Mouse (Mus musculus): ENCODE measurements around the gene Pik3r6.

The Pik3r6 gene

DNA sequence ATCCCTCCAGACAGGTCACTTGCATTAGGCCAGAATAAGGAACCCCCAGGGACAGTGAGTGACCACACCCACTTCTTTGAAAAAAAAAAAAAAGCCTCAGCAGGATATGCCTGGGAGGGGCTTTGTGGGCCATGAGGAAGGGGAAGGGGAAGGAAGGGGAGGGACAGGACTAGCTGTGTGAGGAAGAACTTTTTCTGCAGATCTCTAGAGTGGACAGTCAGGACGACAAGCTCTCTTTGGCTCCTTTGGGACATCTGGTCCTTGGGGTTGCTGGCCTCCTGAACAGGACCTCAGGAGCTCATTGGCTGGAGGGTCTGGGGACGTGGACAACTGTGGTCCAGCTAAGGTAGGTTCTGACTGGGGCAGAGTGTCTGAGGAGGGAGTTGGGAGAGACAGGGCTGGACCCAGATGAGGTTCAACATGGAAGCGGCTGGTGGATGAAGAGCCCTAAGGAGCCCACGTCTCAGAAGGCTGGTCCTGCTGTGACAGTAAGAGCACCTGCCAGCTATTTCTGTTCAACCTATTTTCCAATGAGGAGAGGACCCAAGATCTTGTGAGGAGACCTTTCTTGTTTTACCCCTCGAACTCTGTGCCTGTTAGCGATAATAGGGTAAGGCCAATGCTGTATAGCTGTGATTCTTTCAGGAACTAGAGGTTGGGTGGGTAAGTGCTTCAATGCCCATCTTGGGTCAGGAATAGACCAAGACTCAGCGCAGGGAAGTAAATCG is at the start of gene Pik3r6:
TSS of gene Pik3r6 (plus strand) at position 118 of the 728 bp plus-strand sequence.
- DNase-seq (ENCODE audit: extremely low spot score, low read depth, low spot score), result no peak

DNA sequence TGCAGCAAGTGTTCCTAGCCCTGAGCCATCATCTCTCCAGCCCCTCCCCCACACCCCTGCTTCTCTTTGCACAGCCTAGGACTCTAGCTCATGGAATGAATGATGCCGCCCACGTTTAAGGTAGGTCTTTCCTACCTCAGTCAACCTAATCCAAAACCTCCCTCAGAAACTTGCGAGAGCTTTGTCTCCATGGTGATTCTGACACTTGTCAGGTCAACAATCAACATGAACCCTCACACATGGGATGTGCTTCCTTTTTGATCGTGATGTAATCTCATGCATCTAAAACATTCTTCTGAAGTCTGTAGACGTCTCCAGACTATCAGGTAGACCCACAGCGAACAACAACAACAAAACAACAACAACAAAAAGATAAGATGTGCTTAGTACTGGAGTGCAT is 49.5 kb upstream of the Pik3r6 start:
- no peak for DNase-seq (ENCODE audit: extremely low spot score, low read depth, low spot score)

DNA sequence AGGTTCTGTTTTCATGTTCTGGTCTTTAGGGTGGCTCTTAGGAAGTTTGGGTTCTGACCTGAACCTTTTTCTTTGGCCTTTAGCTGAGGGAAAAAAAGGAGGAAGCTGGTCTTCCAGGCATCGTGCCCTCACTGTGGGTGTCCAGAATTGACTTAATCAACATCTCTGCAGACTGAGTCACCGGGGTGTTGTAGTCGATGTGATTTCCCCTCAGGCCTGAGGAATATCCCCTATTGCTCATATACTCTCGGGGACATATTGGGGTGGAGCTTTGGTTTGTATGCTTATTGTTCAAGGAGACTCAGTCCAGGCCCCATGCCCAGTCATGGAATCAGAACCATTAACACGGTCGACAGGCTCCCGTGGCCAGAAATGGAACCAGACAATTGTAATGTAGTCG is 44.7 kb upstream of the Pik3r6 start:
- no peak for DNase-seq (ENCODE audit: extremely low spot score, low read depth, low spot score)

DNA sequence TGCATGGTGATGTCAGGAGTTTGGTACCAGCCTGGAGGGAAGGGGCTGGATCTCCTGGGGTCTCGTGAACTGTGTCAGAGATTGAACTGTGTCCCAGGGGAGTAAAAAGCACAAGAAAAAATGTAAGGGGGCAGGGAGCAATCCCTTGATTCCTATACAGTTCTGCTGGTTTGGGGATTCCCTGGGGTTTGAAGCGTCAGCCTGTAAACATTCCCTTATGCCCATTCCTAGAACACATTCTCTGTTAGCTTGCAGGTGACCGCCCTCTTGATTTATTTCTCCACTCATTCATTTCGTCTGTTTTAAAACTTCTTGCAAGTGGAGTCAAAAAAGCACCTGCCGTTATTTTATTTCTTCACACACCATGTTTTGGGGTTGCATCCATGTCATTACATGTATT is 43.8 kb upstream of the Pik3r6 start:
- no peak for DNase-seq (ENCODE audit: extremely low spot score, low read depth, low spot score)

DNA sequence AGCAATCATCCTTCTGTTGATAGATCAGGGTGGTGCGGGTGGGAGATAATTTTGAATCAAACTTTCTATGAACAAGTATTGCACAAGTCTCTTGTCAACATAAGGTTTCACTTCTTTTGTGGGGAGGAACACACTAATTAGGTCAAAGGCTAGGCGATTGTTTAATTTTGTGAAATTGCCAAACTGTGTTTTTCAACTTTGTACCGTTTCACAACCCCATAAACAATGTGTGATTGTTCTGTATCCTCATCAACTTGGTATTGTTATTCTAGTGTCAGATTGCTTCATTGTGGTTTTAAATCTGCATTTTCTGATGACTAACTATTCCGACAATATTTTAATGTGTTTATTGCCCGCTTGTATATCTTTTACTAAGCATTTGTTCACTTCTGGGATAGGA is 43.3 kb upstream of the Pik3r6 start:
- DNase-seq (ENCODE audit: extremely low spot score, low read depth, low spot score), result no peak

DNA sequence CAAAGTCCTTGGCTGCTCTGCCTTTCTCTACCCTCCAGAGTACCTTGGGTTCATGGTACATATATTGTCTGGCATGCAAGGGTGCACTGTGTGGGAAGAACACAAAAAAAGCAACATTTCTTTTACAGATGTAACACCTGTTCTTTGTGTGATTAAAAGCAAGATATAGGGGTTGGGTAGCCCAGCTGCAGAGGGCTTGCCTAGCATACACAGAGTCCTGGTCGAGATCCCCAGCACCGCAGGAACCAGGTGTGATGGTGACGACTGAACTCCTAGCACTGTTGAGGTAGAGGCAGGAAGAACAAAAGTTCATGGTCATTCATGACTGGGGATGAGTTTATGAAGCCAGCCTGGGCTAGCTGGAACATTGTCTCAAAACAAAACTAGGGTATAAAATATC is 40.1 kb upstream of the Pik3r6 start:
- DNase-seq (ENCODE audit: extremely low spot score, low read depth, low spot score), result no peak

DNA sequence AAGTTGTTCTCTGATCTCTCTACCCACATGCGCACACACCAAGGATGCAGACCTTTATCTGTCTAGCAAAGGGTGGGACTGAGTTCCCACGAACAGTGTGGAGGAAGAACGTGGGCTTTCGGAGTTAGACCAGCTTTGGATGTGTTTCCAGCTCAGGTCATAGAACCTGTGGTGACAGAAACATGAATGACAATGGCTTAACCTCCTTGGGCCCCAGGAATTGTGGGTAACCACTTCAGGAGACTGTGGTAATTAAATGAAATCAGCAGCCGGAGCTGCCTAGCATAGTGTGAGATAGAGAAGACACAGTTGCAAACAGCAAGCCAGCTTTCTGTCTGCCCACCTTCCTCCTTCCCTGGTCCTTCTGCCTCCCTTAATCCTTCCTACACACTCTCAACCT is 38.6 kb upstream of the Pik3r6 start:
- DNase-seq (ENCODE audit: extremely low spot score, low read depth, low spot score), result no peak

DNA sequence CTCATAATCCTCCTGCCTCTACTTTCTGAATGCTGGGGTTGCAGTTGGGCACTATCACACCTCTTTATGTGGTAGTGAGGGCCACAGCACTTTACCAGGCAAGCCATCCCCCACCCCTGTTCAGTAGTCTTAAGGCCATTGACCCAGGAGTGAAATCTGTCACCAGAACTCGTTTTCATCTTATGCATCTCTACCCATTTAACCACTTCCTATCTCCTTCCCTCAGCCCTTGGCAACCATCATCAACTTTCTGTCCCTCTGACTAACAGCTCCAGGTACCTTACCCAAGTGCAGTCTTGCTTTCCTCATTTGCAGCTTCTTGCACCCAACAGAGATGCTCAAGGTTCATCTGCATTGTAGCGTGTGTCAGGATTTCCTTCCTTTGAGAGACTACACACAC is 37.7 kb upstream of the Pik3r6 start:
- DNase-seq (ENCODE audit: extremely low spot score, low read depth, low spot score), result no peak

DNA sequence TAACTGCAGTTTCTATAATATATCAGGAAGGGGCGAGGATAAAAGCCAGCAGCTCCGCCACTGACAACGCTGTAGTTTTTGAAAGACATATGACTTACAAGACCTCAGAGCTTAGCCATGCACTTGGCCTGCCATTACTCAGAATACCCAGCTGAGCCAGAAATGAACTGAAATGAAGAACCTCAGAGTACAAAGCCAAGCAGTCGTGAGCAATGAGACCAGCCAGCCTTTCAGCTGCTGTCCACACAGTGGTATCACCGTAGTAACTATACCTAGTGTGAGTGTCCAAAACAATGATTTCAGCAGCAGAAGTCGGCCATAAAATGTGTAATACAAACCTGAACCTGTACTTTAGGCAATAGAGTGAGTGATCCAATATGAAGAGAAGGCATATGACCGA is 35.4 kb upstream of the Pik3r6 start:
- DNase-seq (ENCODE audit: extremely low spot score, low read depth, low spot score), result no peak

DNA sequence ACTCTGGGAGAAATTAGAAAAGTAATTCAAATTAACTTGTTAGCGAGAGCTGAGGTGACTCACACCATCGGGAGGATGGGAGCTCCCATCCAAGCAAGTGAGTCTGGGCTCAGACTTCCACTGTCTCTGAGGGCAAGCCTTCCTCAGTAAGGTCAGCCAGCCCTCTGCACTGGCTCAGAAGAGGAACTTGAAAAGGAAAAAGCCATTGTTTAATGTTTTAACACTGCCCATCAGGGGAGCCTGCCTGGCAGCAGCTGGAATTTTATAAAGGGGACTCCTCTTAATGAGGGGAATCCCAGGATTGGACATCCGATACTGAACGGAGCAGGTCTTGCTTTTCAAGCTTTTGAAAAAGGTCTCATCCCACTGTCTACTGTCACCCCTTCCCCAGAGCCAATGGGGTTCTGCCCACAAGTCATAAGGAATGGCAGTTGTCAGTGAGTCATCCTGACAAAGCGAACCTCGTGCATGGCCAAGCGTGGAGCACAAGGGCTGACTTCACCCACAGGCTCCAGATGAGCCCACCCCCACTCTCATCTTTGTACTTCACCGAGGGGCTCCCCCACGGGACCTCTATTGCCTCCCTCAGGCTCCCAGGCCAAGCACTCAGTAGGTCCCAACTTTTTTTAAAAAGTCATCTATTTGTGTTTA is 34.7 kb upstream of the Pik3r6 start:
- DNase-seq (ENCODE audit: extremely low spot score, low read depth, low spot score), result no peak

DNA sequence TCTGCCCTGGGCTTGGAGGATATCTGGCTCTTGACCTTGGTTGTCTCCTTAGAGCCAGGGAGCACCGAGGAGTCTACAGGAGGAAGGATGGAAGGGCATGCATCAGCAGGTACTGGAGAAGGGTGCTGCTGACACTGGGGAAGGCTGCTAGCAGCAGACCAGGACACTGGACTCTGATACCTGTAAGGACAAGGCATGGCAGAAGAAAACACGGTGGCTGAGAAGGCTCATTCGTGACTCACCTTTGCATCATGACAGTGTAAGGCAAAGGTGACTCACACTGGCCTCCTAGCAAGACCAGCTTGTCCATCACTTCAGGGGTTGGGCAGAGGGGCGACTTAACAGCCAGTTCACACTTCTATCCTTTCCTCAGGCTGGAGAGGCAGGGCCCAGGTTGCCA is 33.9 kb upstream of the Pik3r6 start:
- DNase-seq (ENCODE audit: extremely low spot score, low read depth, low spot score), result no peak

DNA sequence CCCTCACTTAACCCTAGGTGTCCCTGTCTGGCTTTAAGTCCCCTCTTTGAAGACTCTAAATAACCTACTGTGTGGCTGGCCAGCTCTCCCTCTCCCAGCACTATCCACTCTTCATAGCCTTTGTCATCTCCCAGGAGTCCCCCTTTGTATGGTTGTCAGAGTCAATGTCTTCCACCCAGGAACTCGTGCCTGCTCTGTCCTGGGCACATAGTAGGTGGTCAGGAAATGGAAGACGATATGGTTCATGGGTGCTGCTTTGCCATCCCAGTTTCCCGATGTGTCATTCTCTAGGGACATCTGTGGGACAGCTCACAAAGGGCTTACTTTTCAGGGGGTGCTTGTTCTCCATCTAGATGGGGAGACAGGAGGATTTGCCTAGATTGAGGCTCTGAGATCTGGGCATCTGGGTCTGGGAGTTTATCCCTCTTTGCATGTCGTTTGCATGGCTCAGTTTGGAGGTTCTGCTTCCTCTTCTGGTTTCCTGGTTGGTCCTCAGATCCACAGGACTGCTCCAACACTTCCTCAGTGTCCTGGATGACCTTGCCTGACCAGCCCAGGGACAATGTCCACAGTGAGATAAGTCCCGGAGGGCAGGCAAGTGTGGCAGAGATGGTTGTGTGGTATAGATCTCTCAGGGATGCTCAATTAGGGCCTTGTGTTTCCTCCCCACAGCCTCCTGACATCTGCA is 30.5 kb upstream of the Pik3r6 start:
- no peak for DNase-seq (ENCODE audit: extremely low spot score, low read depth, low spot score)

DNA sequence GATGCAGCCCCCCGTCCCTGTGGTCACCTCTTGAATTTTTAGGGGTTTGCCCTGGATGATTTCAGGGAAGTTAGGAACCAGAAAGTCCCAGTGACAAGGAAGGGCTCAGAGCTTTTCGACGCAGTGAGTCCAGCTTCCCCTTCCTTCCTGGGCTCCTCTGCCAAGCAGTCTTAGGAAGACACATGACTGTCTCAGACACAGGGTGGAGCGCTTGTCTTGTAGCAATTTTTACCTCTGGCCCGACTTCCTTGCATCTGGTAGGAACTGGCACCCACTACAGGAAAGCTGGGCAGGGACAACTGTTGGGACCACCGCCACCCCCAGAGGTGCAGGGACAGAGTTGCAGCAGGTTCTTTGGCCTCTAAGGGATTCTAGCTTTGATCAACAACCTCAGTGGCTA is 28.2 kb upstream of the Pik3r6 start:
- DNase-seq (ENCODE audit: extremely low spot score, low read depth, low spot score), result no peak

DNA sequence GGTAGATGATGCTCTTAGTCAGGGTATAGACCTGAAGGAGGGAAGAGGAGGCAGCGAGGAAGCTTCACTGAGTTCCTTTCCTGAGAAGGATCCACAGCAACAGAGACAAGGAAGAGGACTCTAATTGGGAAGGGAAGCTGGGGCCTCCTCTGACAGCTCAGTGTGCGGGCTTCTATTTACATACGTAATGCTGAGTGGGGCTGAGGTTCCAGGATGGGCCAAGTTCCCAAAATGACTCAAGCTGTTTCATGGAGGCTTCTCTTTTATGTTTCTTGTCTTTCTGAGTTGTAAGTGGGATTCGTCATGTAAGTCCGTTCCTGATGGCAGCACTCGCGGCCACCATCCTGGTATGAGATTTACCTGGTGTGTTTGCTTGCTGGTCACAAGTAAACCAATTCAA is 27.1 kb upstream of the Pik3r6 start:
- DNase-seq (ENCODE audit: extremely low spot score, low read depth, low spot score), result no peak

DNA sequence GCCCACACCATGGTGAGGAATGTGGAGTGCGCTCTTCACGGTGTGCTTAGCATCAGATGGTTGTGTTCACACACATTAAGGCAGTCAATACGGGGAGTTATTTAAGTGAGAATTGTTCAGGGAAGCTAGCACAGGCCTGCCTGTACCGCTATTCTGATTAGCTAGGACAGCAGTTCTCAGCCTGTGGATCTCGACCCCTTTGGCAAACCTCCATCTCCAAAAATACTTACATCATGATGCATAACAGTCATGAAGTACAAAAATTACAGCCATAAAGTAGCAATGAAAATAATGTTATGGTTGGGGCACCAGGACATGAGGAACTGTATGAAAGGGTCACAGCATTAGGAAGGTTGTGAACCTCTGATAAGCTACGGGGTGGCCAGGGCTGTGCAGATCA is 25.2 kb upstream of the Pik3r6 start:
- DNase-seq (ENCODE audit: extremely low spot score, low read depth, low spot score), result no peak

DNA sequence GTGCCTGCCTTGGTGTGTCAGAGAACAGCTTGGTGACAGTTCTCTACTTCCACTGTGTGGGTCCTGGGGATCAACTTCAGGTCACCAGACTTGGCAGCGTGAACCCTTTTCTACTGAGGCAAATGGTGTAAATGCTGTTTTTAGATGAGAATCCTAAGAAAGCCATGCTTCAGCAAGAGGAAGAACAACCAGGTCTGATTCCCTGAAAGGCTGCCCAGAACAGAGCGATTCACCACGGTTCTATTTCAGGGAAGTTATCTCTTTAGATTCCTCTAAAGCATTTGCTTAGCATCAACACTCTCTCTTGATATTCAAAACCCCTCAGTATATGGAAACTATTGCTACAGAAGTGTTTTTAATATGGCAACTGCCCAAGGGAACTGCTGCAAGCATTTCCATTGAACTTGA is 24.2 kb upstream of the Pik3r6 start:
- no peak for DNase-seq (ENCODE audit: extremely low spot score, low read depth, low spot score)

DNA sequence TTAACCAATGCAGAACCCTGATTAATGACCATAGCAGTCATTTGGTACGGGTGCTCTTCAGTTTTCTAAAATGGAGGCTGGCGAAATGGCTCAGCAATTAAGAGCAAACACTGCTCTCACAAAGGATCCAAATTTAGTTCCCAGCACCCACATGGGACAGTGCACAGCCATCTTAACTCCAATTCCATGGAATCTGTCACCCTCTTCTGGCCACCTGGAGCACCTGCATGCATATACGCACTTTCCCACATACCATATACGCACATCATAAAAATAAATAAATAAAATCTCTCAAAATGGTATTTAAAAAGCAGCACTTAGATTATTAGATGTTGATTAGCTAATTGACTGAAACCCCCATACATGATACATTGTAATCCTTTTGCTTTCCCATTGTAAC is 22.2 kb upstream of the Pik3r6 start:
- DNase-seq (ENCODE audit: extremely low spot score, low read depth, low spot score), result no peak

DNA sequence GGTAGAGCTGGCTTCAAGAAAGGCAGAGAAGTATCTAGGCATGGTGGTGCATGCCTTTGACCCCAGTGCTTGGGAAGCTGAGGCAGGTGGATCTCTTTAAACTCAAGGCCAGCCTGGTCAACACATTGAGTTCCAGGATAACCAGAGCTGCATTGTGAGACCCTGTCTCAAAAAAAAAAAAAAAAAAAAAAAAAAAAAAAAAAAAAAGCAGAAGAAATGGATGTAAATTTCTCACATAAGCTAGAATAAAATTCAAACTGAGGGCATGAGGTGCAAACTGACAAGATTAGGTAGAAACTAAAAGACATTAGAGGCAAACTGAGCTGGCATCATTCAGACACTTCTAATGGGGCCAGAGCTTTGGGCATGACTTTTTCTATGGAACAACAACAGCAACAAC is 20.8 kb upstream of the Pik3r6 start:
- no peak for DNase-seq (ENCODE audit: extremely low spot score, low read depth, low spot score)

DNA sequence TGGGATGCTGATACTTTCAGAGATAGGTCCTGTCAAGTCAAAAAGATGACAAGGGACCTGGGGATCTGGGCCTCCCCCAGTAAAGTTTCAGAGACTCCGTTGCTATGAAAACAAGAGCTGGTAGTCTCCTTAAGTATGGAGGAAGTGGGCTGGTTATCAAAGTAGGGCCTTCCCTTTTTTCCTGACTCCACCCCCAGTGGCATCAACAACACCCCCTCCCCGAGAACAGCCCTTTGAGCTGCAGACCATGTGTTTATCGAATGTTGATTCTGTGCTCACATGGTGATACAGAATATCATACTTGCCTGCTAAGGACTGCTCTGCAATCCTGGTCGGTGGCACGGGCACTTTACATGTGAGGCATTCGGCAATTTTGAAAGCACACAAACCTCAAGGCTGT is 19.6 kb upstream of the Pik3r6 start:
- no peak for DNase-seq (ENCODE audit: extremely low spot score, low read depth, low spot score)

DNA sequence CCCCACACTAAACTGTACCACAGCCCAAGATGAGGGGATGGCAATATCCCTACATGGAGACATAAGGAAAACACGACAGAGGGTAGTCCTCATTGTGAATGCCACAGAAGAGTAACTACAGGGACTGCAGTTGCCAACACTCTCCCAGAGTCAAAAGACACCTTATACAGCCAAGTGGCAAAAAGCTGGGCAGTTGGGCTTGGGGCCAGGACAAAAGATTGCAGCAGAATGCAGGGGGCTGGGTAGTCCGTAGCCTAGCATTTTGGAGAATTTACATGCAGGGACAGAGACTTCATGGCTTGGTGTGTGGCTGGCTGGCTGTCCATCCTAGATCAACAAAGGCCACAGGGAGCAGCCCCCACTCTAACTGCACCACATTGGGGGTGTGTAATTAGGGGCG is 18.4 kb upstream of the Pik3r6 start:
- no peak for DNase-seq (ENCODE audit: extremely low spot score, low read depth, low spot score)

DNA sequence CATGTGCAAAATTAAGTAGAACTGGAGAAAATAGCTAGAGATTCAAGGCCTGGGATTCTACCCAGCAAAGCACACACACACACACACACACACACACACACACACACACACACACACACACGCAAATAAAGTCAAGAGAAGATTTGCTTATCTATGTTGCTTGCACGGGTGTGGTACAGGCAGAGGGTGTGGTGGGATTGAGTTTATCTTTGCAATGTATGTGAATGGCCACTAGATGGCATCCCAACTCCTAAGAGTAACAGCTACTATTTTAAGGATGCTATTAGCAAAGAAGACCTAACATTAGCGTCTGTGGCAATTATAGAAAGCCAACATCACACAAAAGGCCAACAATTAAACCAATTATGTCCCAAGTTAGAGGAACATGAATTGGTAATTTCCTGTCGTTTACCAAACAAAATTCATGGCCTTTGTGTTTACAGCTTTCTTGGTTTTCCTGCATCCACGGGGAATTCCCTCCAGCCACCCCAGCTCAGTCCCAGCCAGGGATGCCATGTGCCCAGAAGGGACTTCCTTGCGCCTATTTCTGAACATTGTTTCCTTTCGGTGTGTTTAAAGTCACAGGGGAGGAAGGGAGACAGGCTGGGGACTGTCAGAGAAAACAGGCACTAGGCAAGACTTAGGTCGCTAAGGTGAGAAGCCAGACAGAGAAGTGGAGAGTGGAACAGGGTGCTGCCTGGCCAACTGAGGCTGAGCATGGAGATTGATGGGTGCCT is 17.4 kb upstream of the Pik3r6 start:
- DNase-seq (ENCODE audit: extremely low spot score, low read depth, low spot score), result peak; percentile 58

DNA sequence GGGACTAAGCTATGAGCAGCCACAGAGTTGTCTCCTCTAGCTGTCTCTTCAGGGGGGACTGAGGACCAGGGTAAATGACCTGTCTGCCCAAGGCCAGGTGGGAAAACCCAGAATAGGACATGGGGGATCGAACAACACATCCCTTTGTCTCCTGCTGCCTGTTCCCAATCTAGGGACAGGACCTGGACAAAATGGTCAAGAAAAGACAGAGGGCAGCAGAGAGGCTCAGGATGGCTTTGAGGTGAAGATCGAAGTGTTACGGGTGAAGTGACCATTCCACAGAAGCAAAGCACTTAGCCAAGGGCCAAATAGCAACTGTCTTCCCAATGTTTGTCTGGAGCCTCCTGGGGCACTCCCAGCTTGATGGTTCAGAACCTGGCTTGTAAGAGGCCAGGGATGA is 16.7 kb upstream of the Pik3r6 start:
- DNase-seq (ENCODE audit: extremely low spot score, low read depth, low spot score), result no peak

Data from hindlimb bud, embryonic 11.5 days (tissue).